Mouse (Mus musculus) CH12.LX (cell line): ENCODE data around the gene 1700122O11Rik. TPM values are rescaled to one million over a fixed set of nuclear protein-coding genes. Genes with fewer than 3 reads are reported as not detected.

Source experiments
- DNase-seq: peaks from one replicate; pipeline ENCODE4 v3.0.0-alpha.2; 2013; ENCODE audit errors: extremely low read depth
- H3K27ac ChIP-seq: 2 replicates; pipeline ENCODE4 v1.5.1; 2012; ENCODE audit warnings: low read depth, mild to moderate bottlenecking, control low read depth, moderate library complexity; ENCODE audit not compliant: insufficient read depth
- H3K27me3 ChIP-seq: replicated peaks from 2 replicates; pipeline ENCODE3; 2012; ENCODE audit warnings: inconsistent platforms
- H3K36me3 ChIP-seq, 2 experiments: replicated peaks in 1 of 2; 2 replicates each; pipeline versions ENCODE3 to v1.6.1; 2012; ENCODE audit warnings: inconsistent platforms in 1 of 2, low read length in 1 of 2, mild to moderate bottlenecking in 1 of 2, mixed read lengths in 1 of 2, moderate library complexity in 1 of 2; ENCODE audit not compliant: control insufficient read depth in 1 of 2, insufficient read depth in 1 of 2
- H3K4me1 ChIP-seq, 2 experiments: 2 replicates each; pipeline ENCODE4 v1.6.1; 2012; ENCODE audit warnings: inconsistent platforms in 1 of 2, moderate library complexity in 1 of 2; ENCODE audit not compliant: insufficient read depth in 2 of 2, control insufficient read depth in 1 of 2
- H3K4me2 ChIP-seq: 2 replicates; pipeline ENCODE4 v1.6.1; 2012; ENCODE audit warnings: low read depth, mild to moderate bottlenecking, control low read depth; ENCODE audit not compliant: poor library complexity, insufficient read depth, severe bottlenecking
- H3K4me3 ChIP-seq, 3 experiments: fragments of 150-350 bp in 1 of 3; sonication (generic) in 1 of 3; replicated peaks in 1 of 3; 2 replicates each; pipeline versions ENCODE3 to v1.5.1; 2011 to 2012; ENCODE audit warnings: low read depth in 2 of 3, low read length in 2 of 3, mild to moderate bottlenecking in 2 of 3, moderate library complexity in 2 of 3, control low read depth in 1 of 3, improper control_type of control experiment in 1 of 3, inconsistent platforms in 1 of 3, mixed read lengths in 1 of 3; ENCODE audit not compliant: poor library complexity in 1 of 3
- H3K79me2 ChIP-seq: replicated peaks from 2 replicates; pipeline ENCODE4 v1.6.1; 2012; ENCODE audit warnings: mild to moderate bottlenecking, moderate library complexity; ENCODE audit not compliant: control insufficient read depth, poor library complexity, insufficient read depth, severe bottlenecking; ENCODE audit errors: extremely low read depth
- H3K9ac ChIP-seq: 2 replicates; pipeline ENCODE4 v1.6.1; 2012; ENCODE audit warnings: low read depth, mild to moderate bottlenecking, control low read depth, moderate library complexity; ENCODE audit not compliant: insufficient read depth
- H3K9me3 ChIP-seq: replicated peaks from 2 replicates; pipeline ENCODE3; 2012; ENCODE audit warnings: low read length, inconsistent platforms, mixed read lengths
- BHLHE40 ChIP-seq: IDR thresholded peaks from 2 replicates; pipeline ENCODE4 v1.6.1; 2011; ENCODE audit warnings: mild to moderate bottlenecking, low read depth, low read length, improper control_type of control experiment
- CHD1 ChIP-seq: IDR thresholded peaks from 2 replicates; pipeline ENCODE4 v1.6.1; 2012; ENCODE audit warnings: low read depth, low read length, improper control_type of control experiment, inconsistent platforms
- CHD2 ChIP-seq: IDR thresholded peaks from 2 replicates; pipeline ENCODE4 v1.6.1; 2011; ENCODE audit warnings: low read length, improper control_type of control experiment
- CTCF ChIP-seq, 2 experiments: IDR thresholded peaks in 1 of 2; conservative IDR thresholded peaks in 1 of 2; 2 replicates each; pipeline ENCODE4 v1.5.1; 2011 to 2012; ENCODE audit warnings: low read depth in 2 of 2, low read length in 2 of 2, improper control_type of control experiment in 1 of 2, inconsistent platforms in 1 of 2, mild to moderate bottlenecking in 1 of 2, moderate library complexity in 1 of 2
- ELF1 ChIP-seq: IDR thresholded peaks from 2 replicates; pipeline ENCODE4 v1.6.1; 2014; ENCODE audit warnings: low read depth, mild to moderate bottlenecking, inconsistent platforms, low read length, improper control_type of control experiment
- EP300 ChIP-seq: IDR thresholded peaks from 2 replicates; pipeline ENCODE4 v1.6.1; 2011; ENCODE audit warnings: low read length, improper control_type of control experiment
- GABPA ChIP-seq: IDR thresholded peaks from 2 replicates; pipeline ENCODE4 v1.6.1; 2012; ENCODE audit warnings: low read depth, low read length, improper control_type of control experiment, inconsistent platforms; ENCODE audit not compliant: insufficient replicate concordance
- IRF4 ChIP-seq: IDR thresholded peaks from 2 replicates; pipeline ENCODE4 v1.6.1; 2014; ENCODE audit warnings: low read depth, mild to moderate bottlenecking, inconsistent platforms, low read length, improper control_type of control experiment
- JUND ChIP-seq: conservative IDR thresholded peaks from 2 replicates; pipeline ENCODE4 v1.6.1; 2011; ENCODE audit warnings: low read depth, low read length, improper control_type of control experiment
- KAT2A ChIP-seq: IDR thresholded peaks from 2 replicates; pipeline ENCODE4 v1.6.1; 2012; ENCODE audit warnings: low read length, improper control_type of control experiment, inconsistent platforms; ENCODE audit not compliant: insufficient replicate concordance
- MAX ChIP-seq: IDR thresholded peaks from 2 replicates; pipeline ENCODE4 v1.6.1; 2011; ENCODE audit warnings: low read length, improper control_type of control experiment
- MAZ ChIP-seq: IDR thresholded peaks from 2 replicates; pipeline ENCODE4 v1.6.1; 2012; ENCODE audit warnings: low read depth, mild to moderate bottlenecking, inconsistent platforms, low read length, improper control_type of control experiment, moderate library complexity
- MEF2A ChIP-seq: IDR thresholded peaks from 2 replicates; pipeline ENCODE4 v1.6.1; 2014; ENCODE audit warnings: low read depth, mild to moderate bottlenecking, inconsistent platforms, low read length, improper control_type of control experiment, borderline replicate concordance
- MXI1 ChIP-seq: IDR thresholded peaks from 2 replicates; pipeline ENCODE4 v1.6.1; 2011; ENCODE audit warnings: mild to moderate bottlenecking, low read depth, low read length, improper control_type of control experiment
- NELFE ChIP-seq: IDR thresholded peaks from 2 replicates; pipeline ENCODE4 v1.6.1; 2011; ENCODE audit warnings: low read depth, low read length, improper control_type of control experiment
- PAX5 ChIP-seq: IDR thresholded peaks from 2 replicates; pipeline ENCODE4 v1.6.1; 2012; ENCODE audit warnings: low read length, inconsistent platforms, mixed read lengths
- POLR2AphosphoS2 ChIP-seq: IDR thresholded peaks from 2 replicates; pipeline ENCODE4 v1.6.1; 2011; ENCODE audit warnings: low read depth, low read length, improper control_type of control experiment
- RAD21 ChIP-seq: IDR thresholded peaks from 2 replicates; pipeline ENCODE4 v1.6.1; 2011; ENCODE audit warnings: low read depth, mild to moderate bottlenecking, low read length, improper control_type of control experiment, moderate library complexity
- RCOR1 ChIP-seq: conservative IDR thresholded peaks from 2 replicates; pipeline ENCODE4 v1.6.1; 2012; ENCODE audit warnings: low read depth, mild to moderate bottlenecking, inconsistent platforms, low read length, improper control_type of control experiment
- SIN3A ChIP-seq: IDR thresholded peaks from 2 replicates; pipeline ENCODE4 v1.6.1; 2012; ENCODE audit warnings: low read length, improper control_type of control experiment, inconsistent platforms
- TCF12 ChIP-seq: IDR thresholded peaks from 2 replicates; pipeline ENCODE4 v1.6.1; 2014; ENCODE audit warnings: low read depth, mild to moderate bottlenecking, inconsistent platforms, low read length, improper control_type of control experiment
- UBTF ChIP-seq: IDR thresholded peaks from 2 replicates; pipeline ENCODE4 v1.6.1; 2012; ENCODE audit warnings: low read depth, mild to moderate bottlenecking, inconsistent platforms, low read length, improper control_type of control experiment, moderate library complexity
- USF2 ChIP-seq: conservative IDR thresholded peaks from 2 replicates; pipeline ENCODE4 v1.6.1; 2011; ENCODE audit warnings: low read depth, low read length, improper control_type of control experiment
- dilution Hi-C: fragments of 300-500 bp; cut with MboI; formaldehyde crosslinking; loops from 2 replicates; pipeline ENCODE4 v1.14.3; 2020; ENCODE audit warnings: low sequenced_read_pairs; ENCODE audit not compliant: extremely low pct_unique_long_range_greater_than_20kb, extremely low pct_ligation_motif_present
- in situ Hi-C: fragments of 300-500 bp; cut with MboI; formaldehyde crosslinking; loops from 3 replicates; pipeline ENCODE4 v1.14.3; 2019; ENCODE audit warnings: low sequenced_read_pairs, low pct_ligation_motif_present, low pct_unique_long_range_greater_than_20kb, mixed read lengths
- polyA plus RNA-seq: library from polyadenylated mRNA; unstranded; fragments of >175 nt; gene quantifications from 2 replicates; pipeline ENCODE4 v1.2.1, GENCODE M21; 2012; ENCODE audit warnings: low read depth; ENCODE audit not compliant: insufficient read length
- total RNA-seq, 2 experiments: library from RNA; depleted of rRNA; stranded (reverse); fragments of 300-350 nt in 1 of 2; fragments of >200 nt in 1 of 2; gene quantifications; 2 replicates each; pipeline ENCODE4 v1.2.3; 2012 to 2014

1700122O11Rik gene
- total and polyA plus RNA-seq, 3 experiments: not detected

DNA sequence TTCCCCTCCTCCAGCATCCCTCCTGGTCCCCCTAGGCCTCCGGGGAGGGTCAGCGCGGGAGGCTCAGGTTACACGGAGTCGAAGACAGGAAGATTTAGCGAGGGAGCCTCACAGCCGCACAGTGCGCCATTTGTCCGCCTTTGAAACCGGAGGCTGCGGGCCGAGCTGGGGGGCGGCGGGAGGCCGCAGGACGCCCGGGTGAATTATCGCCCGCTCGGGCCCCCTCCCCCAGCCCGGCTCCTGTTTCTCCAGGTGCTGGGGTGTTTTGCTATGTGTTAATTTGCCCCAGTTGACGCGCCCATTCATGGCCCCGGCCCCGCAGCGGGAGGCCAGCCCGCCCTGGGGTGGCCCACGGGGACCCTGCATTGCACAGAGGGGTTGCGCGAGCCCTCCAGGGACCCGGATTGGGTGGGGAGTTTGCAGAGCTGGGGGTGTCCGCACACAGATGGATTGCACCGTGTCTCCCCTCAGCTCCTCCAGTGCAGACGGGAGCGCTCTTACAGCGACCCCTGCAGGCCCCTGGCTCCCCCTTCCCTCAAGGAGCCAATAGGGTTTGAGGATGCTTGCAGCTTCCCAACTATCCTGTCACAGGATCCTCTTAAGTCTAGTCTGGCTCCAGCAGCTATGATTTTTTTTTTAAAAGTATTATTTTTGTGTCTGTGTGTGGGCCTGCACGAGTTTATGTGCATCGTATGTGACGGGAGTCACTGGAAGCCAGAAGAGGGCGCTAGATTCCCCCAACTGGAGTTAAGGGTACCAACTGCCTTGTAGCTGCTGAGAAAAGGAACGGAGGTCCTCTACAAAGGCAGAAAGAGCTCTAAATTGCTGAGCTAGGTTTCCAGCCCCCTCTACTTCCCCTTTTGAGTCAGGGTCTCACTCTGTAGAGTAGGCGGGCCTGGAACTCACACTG is 6.3 kb downstream of the 1700122O11Rik start:
- H3K4me1 ChIP-seq: peaks cover 4 to 15% of the 10 kb centered on the region in 2 experiments
- DNase-seq: no peak
- in situ Hi-C loops (no loop called here), dilution Hi-C loops (no loop called here)
- no peak overlapping the region for H3K4me2 ChIP-seq
- H3K9ac ChIP-seq: no peak overlapping the region
- no peak overlapping the region for H3K4me3 ChIP-seq
- peaks cover 2% of the 10 kb centered on the region for H3K27me3 ChIP-seq
- H3K79me2 ChIP-seq: no peaks in the 10 kb centered on the region
- H3K36me3 ChIP-seq: no peaks in the 10 kb centered on the region
- TF ChIP-seq MAZ (no peak), GABPA (no peak), BHLHE40 (no peak), SIN3A (no peak), MEF2A (no peak), TCF12 (no peak)
- peaks cover 5% of the 10 kb centered on the region for H3K9me3 ChIP-seq
- no peak overlapping the region for H3K27ac ChIP-seq

DNA sequence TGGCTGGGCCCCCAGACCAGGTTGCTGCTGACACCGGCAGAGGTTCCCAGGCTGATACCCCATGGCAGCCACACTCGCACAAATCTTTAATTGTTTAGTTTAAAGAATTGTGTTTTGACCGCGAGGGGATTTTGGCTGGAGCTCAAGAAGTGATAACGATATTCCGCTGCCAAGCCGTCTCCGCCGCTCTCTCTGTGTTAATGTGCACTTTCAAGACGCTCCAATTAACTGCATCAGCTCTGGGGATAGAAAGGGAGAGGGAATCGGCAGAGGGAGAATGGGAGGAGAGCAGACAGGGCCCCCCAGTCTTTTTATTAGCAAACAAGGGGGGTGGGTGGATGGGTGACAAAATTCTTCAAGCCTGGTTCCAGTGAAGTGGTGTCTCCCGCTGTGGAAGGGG is 8.9 kb downstream of the 1700122O11Rik start:
- peaks cover 6% of the 10 kb centered on the region for H3K9me3 ChIP-seq
- H3K27ac ChIP-seq: no peak overlapping the region
- no peaks in the 10 kb centered on the region for H3K36me3 ChIP-seq
- no peak overlapping the region for H3K4me2 ChIP-seq
- H3K9ac ChIP-seq: no peak overlapping the region
- in situ Hi-C loops (no loop called here), dilution Hi-C loops (no loop called here)
- no peaks in the 10 kb centered on the region for H3K79me2 ChIP-seq
- H3K4me3 ChIP-seq: no peak overlapping the region
- H3K27me3 ChIP-seq: no peaks in the 10 kb centered on the region
- DNase-seq: no peak
- H3K4me1 ChIP-seq: peaks cover 0 to 7% of the 10 kb centered on the region in 2 experiments; a peak in 2 of 4 replicates
- TF ChIP-seq CTCF (conservative IDR thresholded peaks at IDR 0.05 in 1 of 2, IDR thresholded peaks at IDR 0.05 in 1 of 2; ENCODE audit: low read depth in 2 of 2, low read length in 2 of 2) (no peak), KAT2A (no peak), PAX5 (no peak), RCOR1 (no peak), MXI1 (no peak), EP300 (no peak), CHD1 (no peak), IRF4 (no peak), USF2 (no peak), ELF1 (no peak), RAD21 (no peak), POLR2AphosphoS2 (no peak), UBTF (no peak), BHLHE40 (no peak), JUND (no peak), NELFE (no peak), CHD2 (no peak), MAX (no peak)
